Mouse (Mus musculus): ENCODE measurements at regions not wholly inside any gene's neighbourhood (a gene's known extent, or its start where the extent isn't known, plus 50 kb on each side); places are given as distances from the start of the nearest gene placed in this dataset.

GRCm38 (mm10) chr17:62384053-62384452 lies 497.1 kb downstream of the Efna5 start:
- H3K4me1 ChIP-seq (replicated peaks; ENCODE audit: control insufficient read depth, insufficient read depth, low read length), result no peaks in the 10 kb centered on the region
- DNase-seq, result no peak
- H3K36me3 ChIP-seq (ENCODE audit: control insufficient read depth, insufficient read depth, low read length), result no peaks in the 10 kb centered on the region
- no peak overlapping the region for H3K4me3 ChIP-seq (ENCODE audit: control insufficient read depth, insufficient read depth, low read length)
- 53% methylated on average over 16 of the region's 16 CpGs for WGBS
- H3K27ac ChIP-seq (ENCODE audit: control insufficient read depth, insufficient read depth, low read length), result no peak overlapping the region
- no peak for TF ChIP-seq CTCF (IDR thresholded peaks at IDR 0.05; ENCODE audit: borderline replicate concordance, control insufficient read depth, extremely low read depth, insufficient read depth, low read length, poor library complexity)
- TF ChIP-seq POLR2A (IDR thresholded peaks at IDR 0.05; ENCODE audit: control insufficient read depth, extremely low read depth, insufficient read depth, low read length, poor library complexity), result no peak
- no peaks in the 10 kb centered on the region for H3K27me3 ChIP-seq (ENCODE audit: control insufficient read depth, insufficient read depth, low read length)

GRCm38 (mm10) chr17:62378868-62379417 lies 502.2 kb downstream of the Efna5 start:
- TF ChIP-seq CTCF (IDR thresholded peaks at IDR 0.05; ENCODE audit: borderline replicate concordance, control insufficient read depth, extremely low read depth, insufficient read depth, low read length, poor library complexity) (no peak), POLR2A (IDR thresholded peaks at IDR 0.05; ENCODE audit: control insufficient read depth, extremely low read depth, insufficient read depth, low read length, poor library complexity) (no peak)
- 92% methylated on average over 8 of the region's 8 CpGs for WGBS
- H3K27ac ChIP-seq (ENCODE audit: control insufficient read depth, insufficient read depth, low read length), result no peak overlapping the region
- no peaks in the 10 kb centered on the region for H3K36me3 ChIP-seq (ENCODE audit: control insufficient read depth, insufficient read depth, low read length)
- no peaks in the 10 kb centered on the region for H3K4me1 ChIP-seq (replicated peaks; ENCODE audit: control insufficient read depth, insufficient read depth, low read length)
- H3K27me3 ChIP-seq (ENCODE audit: control insufficient read depth, insufficient read depth, low read length), result no peaks in the 10 kb centered on the region
- no peak overlapping the region for H3K4me3 ChIP-seq (ENCODE audit: control insufficient read depth, insufficient read depth, low read length)
- no peak for DNase-seq

- H3K4me3 ChIP-seq (ENCODE audit: control insufficient read depth, insufficient read depth, low read length), result no peak overlapping the region
- H3K27me3 ChIP-seq (ENCODE audit: control insufficient read depth, insufficient read depth, low read length), result no peaks in the 10 kb centered on the region
- TF ChIP-seq CTCF (IDR thresholded peaks at IDR 0.05; ENCODE audit: borderline replicate concordance, control insufficient read depth, extremely low read depth, insufficient read depth, low read length, poor library complexity) (no peak), POLR2A (IDR thresholded peaks at IDR 0.05; ENCODE audit: control insufficient read depth, extremely low read depth, insufficient read depth, low read length, poor library complexity) (no peak)
- no peaks in the 10 kb centered on the region for H3K36me3 ChIP-seq (ENCODE audit: control insufficient read depth, insufficient read depth, low read length)
- no peak overlapping the region for H3K27ac ChIP-seq (ENCODE audit: control insufficient read depth, insufficient read depth, low read length)
- WGBS, result 75% methylated on average over 3 of the region's 3 CpGs
- no peak for DNase-seq
- no peaks in the 10 kb centered on the region for H3K4me1 ChIP-seq (replicated peaks; ENCODE audit: control insufficient read depth, insufficient read depth, low read length)
Observed at GRCm38 (mm10) chr17:62369100-62369499, 512.0 kb downstream of the Efna5 start.

GRCm38 (mm10) chr17:62367937-62368336 lies 513.2 kb downstream of the Efna5 start:
- TF ChIP-seq POLR2A (IDR thresholded peaks at IDR 0.05; ENCODE audit: control insufficient read depth, extremely low read depth, insufficient read depth, low read length, poor library complexity) (no peak), CTCF (IDR thresholded peaks at IDR 0.05; ENCODE audit: borderline replicate concordance, control insufficient read depth, extremely low read depth, insufficient read depth, low read length, poor library complexity) (no peak)
- Histone ChIP-seq H3K4me3 (ENCODE audit: control insufficient read depth, insufficient read depth, low read length) (no peak overlapping the region), H3K4me1 (replicated peaks; ENCODE audit: control insufficient read depth, insufficient read depth, low read length) (no peaks in the 10 kb centered on the region), H3K27ac (ENCODE audit: control insufficient read depth, insufficient read depth, low read length) (no peak overlapping the region), H3K36me3 (ENCODE audit: control insufficient read depth, insufficient read depth, low read length) (no peaks in the 10 kb centered on the region), H3K27me3 (ENCODE audit: control insufficient read depth, insufficient read depth, low read length) (no peaks in the 10 kb centered on the region)
- no peak for DNase-seq
- 90% methylated on average over 4 of the region's 4 CpGs for WGBS

GRCm38 (mm10) chr17:62358323-62358722 lies 522.8 kb downstream of the Efna5 start:
- Histone ChIP-seq H3K4me1 (replicated peaks; ENCODE audit: control insufficient read depth, insufficient read depth, low read length) (no peaks in the 10 kb centered on the region), H3K27me3 (ENCODE audit: control insufficient read depth, insufficient read depth, low read length) (no peaks in the 10 kb centered on the region)
- TF ChIP-seq POLR2A (IDR thresholded peaks at IDR 0.05; ENCODE audit: control insufficient read depth, extremely low read depth, insufficient read depth, low read length, poor library complexity) (no peak), CTCF (IDR thresholded peaks at IDR 0.05; ENCODE audit: borderline replicate concordance, control insufficient read depth, extremely low read depth, insufficient read depth, low read length, poor library complexity) (no peak)

GRCm38 (mm10) chr17:62337890-62338557 lies 543.1 kb downstream of the Efna5 start:
- TF ChIP-seq POLR2A (IDR thresholded peaks at IDR 0.05; ENCODE audit: control insufficient read depth, extremely low read depth, insufficient read depth, low read length, poor library complexity), result no peak
- TF ChIP-seq CTCF (IDR thresholded peaks at IDR 0.05; ENCODE audit: borderline replicate concordance, control insufficient read depth, extremely low read depth, insufficient read depth, low read length, poor library complexity), result no peak

More at GRCm38 (mm10) chr17:62358323-62358722, 522.8 kb downstream of the Efna5 start:
- DNase-seq, result no peak
- H3K36me3 ChIP-seq (ENCODE audit: control insufficient read depth, insufficient read depth, low read length), result no peaks in the 10 kb centered on the region
- no peak overlapping the region for H3K4me3 ChIP-seq (ENCODE audit: control insufficient read depth, insufficient read depth, low read length)
- no peak overlapping the region for H3K27ac ChIP-seq (ENCODE audit: control insufficient read depth, insufficient read depth, low read length)

More at GRCm38 (mm10) chr17:62337890-62338557, 543.1 kb downstream of the Efna5 start:
- no peak overlapping the region for H3K27ac ChIP-seq (ENCODE audit: control insufficient read depth, insufficient read depth, low read length)
- no peaks in the 10 kb centered on the region for H3K36me3 ChIP-seq (ENCODE audit: control insufficient read depth, insufficient read depth, low read length)
- DNase-seq, result no peak
- H3K4me1 ChIP-seq (replicated peaks; ENCODE audit: control insufficient read depth, insufficient read depth, low read length), result no peaks in the 10 kb centered on the region
- 86% methylated on average over 10 of the region's 10 CpGs for WGBS
- no peak overlapping the region for H3K4me3 ChIP-seq (ENCODE audit: control insufficient read depth, insufficient read depth, low read length)
- H3K27me3 ChIP-seq (ENCODE audit: control insufficient read depth, insufficient read depth, low read length), result no peaks in the 10 kb centered on the region
